Mouse (Mus musculus) heart, adult 11 months (tissue): ENCODE data around the gene Iah1.

Source experiments
- DNase-seq: peaks from one replicate; pipeline ENCODE4 v3.0.0; 2022

The Iah1 gene

GRCm38 (mm10) chr12:21320317-21320716 lies 4.1 kb downstream of the Iah1 start:
- DNase-seq, result peak; percentile 55

DNA sequence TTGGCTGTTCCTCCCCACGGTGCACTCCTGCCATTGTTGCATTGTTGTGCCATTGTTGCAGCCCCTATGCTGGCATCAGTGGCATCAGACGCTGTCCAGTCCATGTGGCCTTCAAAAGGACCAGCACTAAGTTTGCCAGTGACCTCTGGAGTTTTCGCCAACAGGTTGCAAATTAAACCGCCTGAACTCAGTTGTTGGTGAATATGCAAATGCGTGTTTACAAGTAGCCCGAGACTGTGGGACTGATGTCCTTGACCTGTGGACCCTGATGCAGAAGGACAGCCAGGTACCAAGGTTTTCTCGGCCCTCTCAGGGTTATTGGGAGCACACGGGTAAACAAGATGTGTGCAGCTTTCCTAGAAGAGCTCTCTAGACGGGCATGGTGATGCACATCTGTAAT lies 5.0 kb downstream of the Iah1 start:
- peak; percentile 57 for DNase-seq

- peak; percentile 83 for DNase-seq
Measured at GRCm38 (mm10) chr12:21322296-21322695, 6.1 kb downstream of the Iah1 start.

GRCm38 (mm10) chr12:21322856-21323255 lies 6.7 kb downstream of the Iah1 start:
- peak; percentile 86 for DNase-seq

- DNase-seq, result peak; percentile 80
Measured at GRCm38 (mm10) chr12:21324101-21324500, 7.9 kb downstream of the Iah1 start.

GRCm38 (mm10) chr12:21325266-21325665 lies 9.1 kb downstream of the Iah1 start:
- peak; percentile 87 for DNase-seq

GRCm38 (mm10) chr12:21326325-21326724 lies 10.1 kb downstream of the Iah1 start:
- DNase-seq, result peak; percentile 93

DNA sequence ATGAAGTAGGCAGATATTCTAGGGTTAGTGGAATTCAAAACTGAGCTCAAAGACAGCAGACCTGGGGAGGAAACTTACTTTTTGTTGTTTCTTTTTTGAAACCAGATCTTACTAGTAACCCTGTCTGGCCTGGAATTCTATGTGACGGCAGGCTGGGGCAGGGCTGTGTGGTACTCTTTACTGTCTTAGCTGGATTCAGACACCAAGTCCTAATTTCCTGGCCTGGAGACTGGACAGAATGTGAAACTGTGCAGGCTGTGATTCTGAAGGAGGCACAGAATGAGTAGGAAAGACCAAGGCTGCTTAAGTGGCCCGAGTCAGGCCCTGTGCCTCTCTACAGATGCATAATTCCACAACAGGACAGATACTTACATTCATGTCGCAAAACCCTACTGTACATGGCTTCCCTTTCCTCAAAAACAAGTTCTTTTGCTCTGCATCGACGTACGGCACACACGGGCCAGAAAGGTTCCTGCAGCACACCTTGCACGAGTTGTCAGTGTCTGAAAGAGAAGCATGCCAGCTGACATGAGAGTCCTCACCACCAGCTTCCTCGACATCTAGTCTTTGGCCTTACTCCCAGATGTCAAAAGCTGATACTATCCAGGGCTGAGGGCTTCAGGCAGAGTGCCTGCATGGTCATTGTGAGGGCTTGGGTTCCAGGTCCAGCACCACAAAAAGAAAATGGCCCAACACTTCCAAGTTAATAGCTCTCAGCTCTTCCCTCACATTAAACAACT lies 13.6 kb downstream of the Iah1 start:
- peak; percentile 70 for DNase-seq

DNA sequence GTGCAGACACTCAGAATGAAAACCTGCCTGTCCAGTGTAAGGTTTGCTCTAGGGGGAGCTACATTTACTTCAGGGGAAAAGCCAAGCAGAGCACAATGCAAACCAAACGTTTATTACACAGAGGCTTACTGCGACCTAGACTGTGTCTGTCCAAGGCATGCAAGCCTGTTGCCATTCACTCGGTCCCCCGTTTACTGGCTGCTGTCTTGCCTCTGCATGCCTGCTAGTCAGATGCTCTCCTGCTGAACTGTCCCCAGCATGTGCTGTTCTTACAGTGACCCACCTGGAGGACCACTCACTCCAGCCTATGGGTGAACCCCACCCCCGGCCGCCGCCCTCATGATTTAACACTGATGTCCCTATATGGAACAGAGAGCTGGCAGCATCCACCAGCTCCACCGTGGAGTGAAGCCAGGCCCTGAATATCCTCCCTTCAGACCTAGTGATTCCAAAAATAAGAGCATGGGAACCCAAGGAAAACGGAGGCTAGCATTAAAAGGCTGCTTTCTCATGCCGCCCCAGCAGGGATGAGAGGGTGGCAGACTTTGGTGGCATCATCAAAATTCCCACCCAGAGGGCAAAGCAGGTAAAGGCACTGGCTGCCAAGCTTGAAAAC lies 14.9 kb downstream of the Iah1 start:
- DNase-seq, result peak; percentile 90

DNA sequence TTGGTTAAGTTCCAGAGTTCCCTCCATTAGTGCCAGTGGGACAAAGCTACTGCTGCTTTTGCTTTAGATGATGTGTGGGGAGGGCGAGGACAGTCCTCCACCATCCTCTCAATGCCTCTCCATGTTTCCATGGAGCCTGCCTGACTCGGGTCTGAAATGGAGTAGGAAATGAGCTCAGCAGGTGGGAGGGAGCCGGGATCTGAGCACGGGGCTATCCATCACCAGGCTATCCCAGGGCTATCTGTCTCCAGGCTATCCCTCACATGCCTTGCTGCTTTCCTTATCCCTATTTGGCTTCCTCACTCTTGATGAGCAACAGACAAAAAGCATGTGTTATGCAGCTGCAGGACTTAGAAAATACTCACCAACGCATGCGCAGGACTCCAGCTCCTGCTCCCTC lies 15.5 kb downstream of the Iah1 start:
- peak; percentile 71 for DNase-seq

DNA sequence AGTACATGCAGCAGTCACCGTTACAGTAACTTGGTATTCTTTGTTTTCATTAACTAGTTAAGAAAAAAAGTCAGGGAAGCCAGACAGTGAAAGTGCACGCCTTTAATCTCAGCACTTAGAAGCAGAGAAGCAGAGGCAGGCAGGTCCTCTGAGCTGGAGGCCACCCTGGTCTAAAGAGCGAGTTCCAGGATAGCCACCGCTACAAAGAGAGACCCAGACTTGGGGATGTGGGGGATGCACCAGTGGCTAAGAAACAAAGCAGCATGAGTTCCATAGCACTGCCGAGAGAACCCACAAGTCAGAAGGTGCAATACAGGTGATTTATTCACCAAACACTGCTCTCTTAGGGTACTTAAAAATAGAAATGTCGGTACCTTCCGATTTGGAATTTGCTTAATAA lies 16.8 kb downstream of the Iah1 start:
- peak; percentile 71 for DNase-seq

- DNase-seq, result peak; percentile 81
Measured at GRCm38 (mm10) chr12:21333766-21334165, 17.6 kb downstream of the Iah1 start.

GRCm38 (mm10) chr12:21335869-21336268 lies 19.7 kb downstream of the Iah1 start:
- peak; percentile 96 for DNase-seq

GRCm38 (mm10) chr12:21337171-21337570 lies 21.0 kb downstream of the Iah1 start:
- peak; percentile 61 for DNase-seq

DNA sequence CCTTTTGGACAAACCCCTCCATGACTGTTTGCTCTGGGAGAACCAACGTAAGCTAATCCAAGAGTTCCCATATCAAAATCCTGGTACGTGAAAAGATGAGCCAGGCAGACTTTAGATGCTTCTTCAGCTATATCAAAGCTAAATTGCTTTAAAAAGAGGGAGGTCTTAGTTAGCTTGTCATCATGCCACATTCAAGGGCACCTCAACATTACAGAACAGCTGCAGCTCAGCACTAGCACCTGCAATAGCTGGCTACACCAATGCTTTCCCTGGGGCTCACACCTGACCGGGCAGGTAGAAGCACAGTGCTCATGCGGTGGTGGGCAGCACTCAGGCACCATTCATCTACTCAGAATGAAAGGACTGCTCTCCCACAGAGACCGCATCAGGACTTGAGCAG lies 24.5 kb downstream of the Iah1 start:
- peak; percentile 73 for DNase-seq

DNA sequence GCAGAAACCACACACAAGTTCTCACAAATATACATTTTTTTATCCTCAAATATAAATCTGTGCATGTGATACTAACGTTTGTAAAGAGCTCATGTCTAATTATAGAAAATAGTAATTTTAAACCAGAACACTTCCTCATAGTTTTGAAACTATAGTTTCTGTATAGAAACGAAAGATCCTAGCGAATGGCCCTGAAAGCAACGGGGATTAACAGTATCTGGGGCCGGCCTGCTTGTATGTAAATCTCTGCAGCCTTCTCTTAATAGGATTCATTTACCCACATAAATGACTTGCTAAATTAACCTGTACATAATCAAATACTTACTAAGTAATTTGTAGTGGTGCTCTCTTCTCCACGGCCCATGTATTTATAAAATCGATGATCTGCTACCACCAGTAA lies 30.8 kb downstream of the Iah1 start:
- DNase-seq, result peak; percentile 4

GRCm38 (mm10) chr12:21350113-21350876 lies 34.1 kb downstream of the Iah1 start:
- peak; percentile 46 for DNase-seq

- peak; percentile 27 for DNase-seq
Measured at GRCm38 (mm10) chr12:21353681-21354080, 37.5 kb downstream of the Iah1 start.

DNA sequence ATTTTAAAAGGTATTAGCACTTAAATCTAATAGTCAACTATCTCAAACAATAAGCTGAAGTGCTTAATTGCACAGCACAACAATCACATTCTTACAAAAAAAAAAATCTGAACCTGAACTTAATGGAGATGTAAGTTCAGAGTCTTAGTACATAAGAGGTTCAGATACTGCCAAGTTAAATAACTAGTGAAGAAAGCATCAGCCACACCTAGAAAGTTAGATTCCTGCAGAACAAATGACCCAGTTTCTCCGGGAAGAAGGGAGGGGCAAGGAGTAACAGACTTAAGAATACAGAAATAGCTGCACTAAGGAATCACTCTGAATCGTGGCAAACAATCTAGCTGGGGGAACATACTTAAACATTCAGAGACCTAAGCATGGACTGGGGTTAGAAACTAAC lies 46.5 kb downstream of the Iah1 start:
- peak; percentile 18 for DNase-seq

DNA sequence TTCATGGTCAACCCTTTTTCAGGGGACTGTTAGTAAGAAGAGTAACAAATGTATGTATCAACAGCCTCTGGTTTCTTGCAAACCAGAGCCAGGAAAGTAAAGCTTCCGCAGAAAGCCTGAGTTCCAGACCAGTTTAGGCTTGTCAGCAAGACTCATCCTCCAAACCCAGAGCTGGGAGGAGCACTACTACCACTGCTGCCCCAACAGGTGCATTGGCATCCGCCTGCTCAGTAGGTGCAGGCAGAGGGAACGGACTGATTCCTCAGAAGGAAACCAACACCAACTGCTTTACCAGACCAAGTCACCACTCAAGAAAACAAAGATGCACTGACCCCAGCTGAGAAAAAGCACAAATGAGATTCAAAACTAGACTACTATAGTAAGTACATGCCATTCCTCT lies 47.0 kb downstream of the Iah1 start:
- DNase-seq, result peak; percentile 79

- DNase-seq, result peak; percentile 76
Measured at GRCm38 (mm10) chr12:21364624-21365435, 48.6 kb downstream of the Iah1 start.

GRCm38 (mm10) chr12:21368376-21369086 lies 52.3 kb downstream of the Iah1 start:
- DNase-seq, result peak; percentile 91
